8 mouse cellular contexts compared by ENCODE assay signal in genomic region chr17:84081751-84082352, GRCm38 (mm10).
DNase-seq lines count a peak whose midpoint lies in the region; ATAC-seq and TF ChIP-seq lines count a peak whose summit lies in the region.

No protein-coding gene starts in this region.

- peak; percentile 54; the same call in 1 of the 2 replicates for ATAC-seq in lung, embryonic 14.5 days (ENCODE audit: insufficient read depth)
- ATAC-seq in limb, embryonic 13.5 days (ENCODE audit: low FRiP score, low read depth) = peak; percentile 51
- no peak for ATAC-seq in megakaryocyte, adult 5-6 weeks (ENCODE audit: poor library complexity, severe bottlenecking)

- no peak for TF ChIP-seq CTCF in lung, embryonic 14.5 days (IDR thresholded peaks at IDR 0.05; ENCODE audit: low read depth)

- peak overlapping the region; percentile 42; the same call in 1 of the 2 replicates for H3K27ac ChIP-seq in lung, embryonic 14.5 days (ENCODE audit: low read depth)
- H3K27ac ChIP-seq in limb, embryonic 13.5 days = peak overlapping the region; percentile 61; the same call in 1 of the 2 replicates

- peaks cover 18% of the 10 kb centered on the region for H3K4me1 ChIP-seq in lung, embryonic 14.5 days (ENCODE audit: insufficient read depth)
- peaks cover 43% of the 10 kb centered on the region for H3K4me1 ChIP-seq in limb, embryonic 13.5 days

- WGBS in lung, embryonic 14.5 days = 55% methylated on average over 8 of the region's 8 CpGs
- WGBS in limb, embryonic 13.5 days = 20% methylated on average over 8 of the region's 8 CpGs

- H3K4me3 ChIP-seq in lung, embryonic 14.5 days (ENCODE audit: low read depth, low read length) = no peak overlapping the region
- no peak overlapping the region for H3K4me3 ChIP-seq in limb, embryonic 13.5 days

- H3K9me3 ChIP-seq in lung, embryonic 14.5 days (ENCODE audit: low read depth, low read length) = no peaks in the 10 kb centered on the region
- H3K9me3 ChIP-seq in limb, embryonic 13.5 days = no peaks in the 10 kb centered on the region

- no peak overlapping the region for H3K4me2 ChIP-seq in lung, embryonic 14.5 days
- no peak overlapping the region; the same call in 1 of the 2 replicates for H3K4me2 ChIP-seq in limb, embryonic 13.5 days (replicated peaks)

- peak; percentile 55 for DNase-seq in lung, embryonic 14.5 days
- DNase-seq in lung, postnatal 14 days = no peak
- peak; percentile 62 for DNase-seq in embryo, embryonic 10.5 days (ENCODE audit: low spot score)
- peak; percentile 70 to 78 for DNase-seq in heart, adult 9 months (ENCODE audit: low spot score in 2 of 2)
- DNase-seq in kidney, adult 9 months = peak; percentile 55
- DNase-seq in right cerebral cortex, postnatal 4 days = peak; percentile 44

- no peak overlapping the region for H3K9ac ChIP-seq in lung, embryonic 14.5 days
- H3K9ac ChIP-seq in limb, embryonic 13.5 days = no peak overlapping the region

- H3K36me3 ChIP-seq in lung, embryonic 14.5 days (ENCODE audit: insufficient read depth) = no peaks in the 10 kb centered on the region
- H3K36me3 ChIP-seq in limb, embryonic 13.5 days = no peaks in the 10 kb centered on the region

- H3K27me3 ChIP-seq in lung, embryonic 14.5 days (ENCODE audit: insufficient read depth, low read length) = no peaks in the 10 kb centered on the region
- H3K27me3 ChIP-seq in limb, embryonic 13.5 days = no peaks in the 10 kb centered on the region
